Mouse (Mus musculus) G1E (cell line): ENCODE data around the gene Slit1.

Source experiments
- CTCF ChIP-seq: IDR thresholded peaks from 2 replicates; pipeline ENCODE4 v1.5.1; 2012; ENCODE audit warnings: low read depth, low read length, inconsistent platforms, mixed read lengths
- GATA1 ChIP-seq: IDR thresholded peaks from 2 replicates; pipeline ENCODE4 v1.6.1; 2012; ENCODE audit warnings: borderline replicate concordance, low read length, inconsistent platforms, mixed read lengths
- GATA2 ChIP-seq: IDR thresholded peaks from 2 replicates; pipeline ENCODE4 v1.6.1; 2012; ENCODE audit warnings: low read depth, low read length, inconsistent platforms, borderline replicate concordance
- TAL1 ChIP-seq: conservative IDR thresholded peaks from 2 replicates; pipeline ENCODE4 v1.6.1; 2012; ENCODE audit warnings: low read depth, low read length, inconsistent platforms, mixed read lengths

DNA sequence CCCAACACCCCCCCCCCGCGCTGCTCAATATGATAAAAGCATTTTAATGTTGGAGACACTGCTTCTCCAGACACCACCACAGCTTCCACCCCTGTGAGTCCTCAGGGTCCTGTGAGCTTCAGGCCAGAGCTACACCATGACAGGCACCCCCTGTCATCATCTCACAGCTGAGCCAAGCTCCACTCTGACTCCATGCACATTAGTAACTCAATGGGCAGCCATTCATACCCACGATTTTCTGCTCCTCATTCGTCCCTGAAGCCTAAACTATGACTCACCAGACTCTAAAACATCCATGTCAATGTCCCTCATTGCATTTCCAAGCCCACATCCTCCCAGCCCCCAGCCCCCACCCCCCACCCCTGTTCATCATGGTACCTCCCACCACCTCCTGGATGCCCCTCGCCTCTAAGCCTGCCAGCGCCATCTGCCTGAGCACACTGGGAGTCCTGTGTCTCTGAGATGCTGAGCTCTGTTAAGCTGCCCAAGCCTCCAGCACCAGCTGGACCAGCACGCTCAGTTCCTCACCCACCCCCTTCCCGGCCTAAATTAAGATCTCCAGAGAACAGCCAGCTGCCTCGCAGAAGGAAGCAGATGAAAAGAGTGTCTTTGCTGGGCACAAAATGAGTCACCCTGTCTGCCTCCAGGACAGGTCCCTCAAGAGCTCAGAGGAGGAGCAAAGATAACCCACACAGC is 46.2 kb downstream of the Slit1 start:
- no peak for TF ChIP-seq CTCF
- no peak for TF ChIP-seq GATA2
- TF ChIP-seq TAL1, result no peak
- TF ChIP-seq GATA1, result no peak
